Mouse (Mus musculus) heart, embryonic 14.5 days (tissue): ENCODE results near the gene Sucla2. TPM values are rescaled to one million over a fixed set of nuclear protein-coding genes. Genes with fewer than 3 reads are reported as not detected.

Source experiments
- ATAC-seq: fragments of 200-750 bp; cut with Nextera tagmentation; 2 replicates; pipeline ENCODE4 v1.8.0; 2017; ENCODE audit warnings: low read depth, moderate TSS enrichment; ENCODE audit not compliant: insufficient number of reproducible peaks, insufficient read depth, low FRiP score
- H3K27ac ChIP-seq, 2 experiments: fragments of 200-500 bp in 1 of 2; fragments of 300-500 bp in 1 of 2; sonication (generic) in 1 of 2; replicated peaks in 1 of 2; 2 replicates each; pipeline ENCODE4 v1.5.1; 2012 to 2014; ENCODE audit warnings: low read depth in 2 of 2, low read length in 2 of 2, control low read depth in 1 of 2, mild to moderate bottlenecking in 1 of 2, mixed read lengths in 1 of 2; ENCODE audit not compliant: control insufficient read depth in 1 of 2, insufficient read depth in 1 of 2
- H3K27me3 ChIP-seq: fragments of 300-500 bp; sonication (generic); 2 replicates; pipeline ENCODE4 v1.6.1; 2014; ENCODE audit warnings: mild to moderate bottlenecking, low read length, control low read depth; ENCODE audit not compliant: control insufficient read depth, insufficient read depth
- H3K36me3 ChIP-seq: fragments of 300-500 bp; sonication (generic); 2 replicates; pipeline ENCODE4 v1.6.1; 2014; ENCODE audit warnings: mild to moderate bottlenecking, control low read depth, low read length, mixed read lengths; ENCODE audit not compliant: control insufficient read depth, insufficient read depth
- H3K4me1 ChIP-seq, 2 experiments: fragments of 200-500 bp in 1 of 2; fragments of 300-500 bp in 1 of 2; sonication (generic) in 1 of 2; 2 replicates each; pipeline ENCODE4 v1.6.1; 2012 to 2014; ENCODE audit warnings: low read length in 2 of 2, control low read depth in 1 of 2, mixed read lengths in 1 of 2; ENCODE audit not compliant: control insufficient read depth in 2 of 2, insufficient read depth in 2 of 2
- H3K4me2 ChIP-seq: fragments of 300-500 bp; sonication (generic); 2 replicates; pipeline ENCODE4 v1.6.1; 2014; ENCODE audit warnings: mild to moderate bottlenecking, low read length
- H3K4me3 ChIP-seq, 2 experiments: fragments of 200-500 bp in 1 of 2; fragments of 300-500 bp in 1 of 2; sonication (generic) in 1 of 2; 2 replicates each; pipeline ENCODE4 v1.5.1; 2012 to 2014; ENCODE audit warnings: low read length in 2 of 2, mild to moderate bottlenecking in 2 of 2, control low read depth in 1 of 2, low read depth in 1 of 2, moderate library complexity in 1 of 2; ENCODE audit not compliant: control insufficient read depth in 1 of 2, insufficient read depth in 1 of 2
- H3K9ac ChIP-seq: fragments of 300-500 bp; sonication (generic); 2 replicates; pipeline ENCODE4 v1.6.1; 2014; ENCODE audit warnings: mild to moderate bottlenecking, low read length
- H3K9me3 ChIP-seq: fragments of 300-500 bp; sonication (generic); 2 replicates; pipeline ENCODE4 v1.6.1; 2016; ENCODE audit warnings: low read length, control low read depth; ENCODE audit not compliant: control insufficient read depth
- WGBS: fragments of 180-500 bp; shearing (Covaris S2); extraction: QIAGEN DNeasy Blood & Tissue Kit; methylation state at CpG from one replicate; pipeline ENCODE4 v1.1.7; 2014; 5-methylcytosine and 5-hydroxymethylcytosine counted together
- polyA plus RNA-seq: library from polyadenylated mRNA; unstranded; fragments of >200 nt; fragmentation: Nextera tagmentation; extraction: Ambion mirVana; gene quantifications from 2 replicates; pipeline ENCODE4 v1.2.1, GENCODE M21; 2014

Sucla2 gene
- polyA plus RNA-seq, 1 experiment from 2014 or later, result 240 TPM

DNA sequence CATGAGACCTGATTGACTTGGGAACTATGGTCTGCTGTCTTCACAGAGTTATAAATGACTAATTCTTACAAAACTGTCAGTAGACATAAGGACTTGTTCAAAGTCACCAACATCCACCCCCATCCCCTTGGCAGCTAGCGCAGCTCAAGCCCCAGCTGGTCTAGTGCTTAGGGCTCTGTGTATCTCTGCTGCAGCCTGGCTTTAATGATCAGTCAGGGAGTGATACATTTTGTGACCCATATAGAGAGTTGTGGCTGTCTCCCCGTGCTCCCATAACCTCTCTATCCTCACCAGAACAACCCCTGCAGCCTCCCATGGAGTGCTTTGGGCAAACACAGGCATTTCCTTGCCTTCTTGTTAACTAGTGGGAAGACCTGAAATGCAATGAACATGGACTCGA lies 95.8 kb downstream of the Sucla2 start:
- Histone ChIP-seq H3K36me3 (no peaks in the 10 kb centered on the region), H3K4me2 (no peak overlapping the region), H3K9ac (no peak overlapping the region), H3K4me3 (no peak overlapping the region), H3K4me1 (no peaks in the 10 kb centered on the region), H3K27ac (no peak overlapping the region), H3K9me3 (peaks cover 10% of the 10 kb centered on the region; the same call in 1 of the 2 replicates), H3K27me3 (no peaks in the 10 kb centered on the region)
- WGBS, result 71% methylated on average over 3 of the region's 3 CpGs
- no peak for ATAC-seq

DNA sequence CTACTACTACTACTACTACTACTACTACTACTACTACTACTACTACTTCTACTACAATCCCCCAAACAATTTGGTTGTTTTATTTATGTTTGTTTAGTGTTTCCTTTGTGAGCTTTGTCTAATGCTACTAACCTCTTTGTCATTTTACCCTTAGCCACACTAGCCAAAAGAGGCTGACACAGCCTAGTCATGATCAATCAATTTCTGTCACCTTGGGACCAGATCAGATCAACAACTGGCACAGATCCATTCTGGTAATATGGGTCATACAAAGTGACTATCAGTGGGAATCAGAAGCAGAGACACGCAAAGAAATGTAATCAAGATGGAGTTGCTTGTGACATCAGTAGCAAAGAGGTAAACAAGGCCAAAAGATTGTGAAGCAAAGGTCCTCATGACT lies 97.9 kb downstream of the Sucla2 start:
- ATAC-seq, result no peak
- Histone ChIP-seq H3K27me3 (no peaks in the 10 kb centered on the region), H3K4me2 (no peak overlapping the region), H3K4me1 (no peaks in the 10 kb centered on the region), H3K36me3 (no peaks in the 10 kb centered on the region), H3K27ac (no peak overlapping the region), H3K9ac (no peak overlapping the region), H3K4me3 (no peak overlapping the region), H3K9me3 (peaks cover 10% of the 10 kb centered on the region; the same call in 1 of the 2 replicates)
- WGBS, result 61% methylated on average over 1 of the region's 1 CpGs

DNA sequence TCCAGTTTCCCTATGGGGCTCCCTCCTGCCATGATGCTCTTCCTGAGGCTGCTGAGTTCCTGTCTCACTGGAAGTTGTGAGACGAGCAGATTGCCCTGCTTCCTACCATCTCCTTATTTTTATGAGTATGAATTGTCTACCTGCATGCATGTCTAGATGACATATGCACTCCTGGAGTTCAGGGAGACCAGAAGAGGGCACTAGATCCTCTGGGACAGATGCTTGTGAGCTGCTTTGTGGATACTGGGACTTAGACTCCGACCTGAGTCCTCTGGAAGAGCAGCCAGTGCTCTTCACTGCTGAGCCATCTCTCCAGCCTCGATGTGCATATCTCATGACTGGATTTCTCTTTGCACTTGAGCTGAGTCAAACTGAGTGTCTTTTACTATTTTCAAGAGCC lies 100.3 kb downstream of the Sucla2 start:
- Histone ChIP-seq H3K27me3 (no peaks in the 10 kb centered on the region), H3K9me3 (no peaks in the 10 kb centered on the region), H3K4me1 (no peaks in the 10 kb centered on the region), H3K4me2 (no peak overlapping the region), H3K4me3 (no peak overlapping the region), H3K27ac (no peak overlapping the region), H3K36me3 (no peaks in the 10 kb centered on the region), H3K9ac (no peak overlapping the region)
- 61% methylated on average over 3 of the region's 3 CpGs for WGBS
- ATAC-seq, result no peak

DNA sequence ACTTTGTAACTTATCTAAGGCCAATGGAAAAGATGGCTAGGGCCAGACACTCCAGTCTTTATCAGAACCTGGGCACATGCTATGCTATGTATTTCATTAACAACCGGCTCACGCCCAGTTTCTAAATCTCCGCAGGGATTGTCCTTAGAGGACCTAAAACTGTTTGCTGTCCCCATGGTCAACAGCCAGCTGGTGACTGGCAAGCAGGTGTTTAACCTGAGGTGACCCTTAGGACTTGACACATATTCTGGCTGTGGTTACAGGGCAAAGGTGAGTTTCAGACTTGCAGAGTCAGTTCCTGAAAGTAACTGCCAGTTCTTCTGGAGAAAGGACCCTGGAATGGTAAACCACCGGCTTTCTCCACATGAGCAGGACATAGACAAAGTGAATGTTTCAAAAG lies 106.4 kb downstream of the Sucla2 start:
- ATAC-seq, result no peak
- peaks cover 4% of the 10 kb centered on the region; the same call in 1 of the 2 replicates for H3K9me3 ChIP-seq
- no peak overlapping the region for H3K27ac ChIP-seq
- H3K36me3 ChIP-seq, result no peaks in the 10 kb centered on the region
- peaks cover 0 to 2% of the 10 kb centered on the region in 2 experiments; a peak in 1 of 4 replicates for H3K4me1 ChIP-seq
- no peak overlapping the region for H3K4me3 ChIP-seq
- no peak overlapping the region for H3K9ac ChIP-seq
- no peak overlapping the region for H3K4me2 ChIP-seq
- no peaks in the 10 kb centered on the region for H3K27me3 ChIP-seq
- 87% methylated on average over 4 of the region's 4 CpGs for WGBS

DNA sequence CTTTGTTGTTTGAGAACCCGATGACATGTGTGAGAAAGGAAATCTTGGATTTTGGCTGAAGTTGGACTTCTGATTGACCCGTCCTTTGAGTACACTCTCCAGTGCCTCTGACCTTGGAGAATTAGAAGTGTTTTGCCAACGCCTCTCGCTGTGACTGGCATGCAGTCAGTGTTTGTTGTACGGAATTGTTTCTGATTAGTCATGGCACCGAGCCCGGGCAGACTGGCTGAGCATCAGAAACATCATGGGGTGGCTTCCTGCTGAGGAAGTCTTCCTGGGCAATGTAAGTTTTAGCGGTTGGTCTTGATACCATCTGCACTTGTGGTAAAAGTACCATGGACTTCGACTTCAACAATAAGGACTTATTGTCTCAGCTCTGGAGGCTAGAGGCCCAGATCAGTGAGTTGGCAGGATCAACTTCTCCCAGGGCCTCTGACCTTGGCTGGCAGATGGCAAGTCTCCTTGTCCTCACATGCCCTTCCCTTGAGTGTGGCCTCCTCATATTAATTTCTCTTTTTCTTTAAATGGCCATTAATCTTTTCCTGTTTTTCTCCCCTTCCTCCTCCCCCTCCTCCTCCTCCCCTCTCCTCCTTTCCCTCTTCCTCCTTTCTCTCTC lies 107.6 kb downstream of the Sucla2 start:
- H3K9me3 ChIP-seq, result peaks cover 4% of the 10 kb centered on the region; the same call in 1 of the 2 replicates
- no peak overlapping the region for H3K9ac ChIP-seq
- H3K4me3 ChIP-seq, result no peak overlapping the region
- 58% methylated on average over 9 of the region's 9 CpGs for WGBS
- H3K27ac ChIP-seq, result no peak overlapping the region
- no peaks in the 10 kb centered on the region for H3K27me3 ChIP-seq
- peaks cover 0 to 2% of the 10 kb centered on the region in 2 experiments; a peak in 1 of 4 replicates for H3K4me1 ChIP-seq
- ATAC-seq, result no peak
- H3K4me2 ChIP-seq, result no peak overlapping the region
- H3K36me3 ChIP-seq, result no peaks in the 10 kb centered on the region

DNA sequence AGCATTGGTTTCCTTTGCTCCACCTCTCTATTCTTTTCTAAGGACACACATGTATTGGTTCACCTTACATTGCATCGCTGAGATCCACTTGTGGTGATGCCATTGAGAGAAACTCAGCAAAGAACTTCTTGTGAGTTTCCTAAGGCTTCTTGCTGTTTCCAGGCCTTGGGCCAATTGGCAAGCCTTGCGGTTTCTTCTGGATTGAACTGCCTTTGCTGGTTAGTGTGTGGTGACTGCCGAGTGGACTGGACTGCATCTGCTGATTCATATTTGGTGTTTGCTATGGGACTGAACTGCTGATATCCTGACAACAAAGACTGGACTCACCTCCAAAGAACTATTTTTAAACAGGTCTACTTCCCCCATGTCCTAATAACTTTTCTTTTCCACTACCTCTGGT lies 109.2 kb downstream of the Sucla2 start:
- ATAC-seq, result no peak
- Histone ChIP-seq H3K4me2 (no peak overlapping the region), H3K4me3 (no peak overlapping the region), H3K27ac (no peak overlapping the region), H3K9me3 (peaks cover 4% of the 10 kb centered on the region; the same call in 1 of the 2 replicates), H3K9ac (no peak overlapping the region), H3K36me3 (no peaks in the 10 kb centered on the region), H3K27me3 (no peaks in the 10 kb centered on the region), H3K4me1 (peaks cover 0 to 2% of the 10 kb centered on the region in 2 experiments; a peak in 1 of 4 replicates)
- WGBS, result 78% methylated on average over 3 of the region's 3 CpGs

DNA sequence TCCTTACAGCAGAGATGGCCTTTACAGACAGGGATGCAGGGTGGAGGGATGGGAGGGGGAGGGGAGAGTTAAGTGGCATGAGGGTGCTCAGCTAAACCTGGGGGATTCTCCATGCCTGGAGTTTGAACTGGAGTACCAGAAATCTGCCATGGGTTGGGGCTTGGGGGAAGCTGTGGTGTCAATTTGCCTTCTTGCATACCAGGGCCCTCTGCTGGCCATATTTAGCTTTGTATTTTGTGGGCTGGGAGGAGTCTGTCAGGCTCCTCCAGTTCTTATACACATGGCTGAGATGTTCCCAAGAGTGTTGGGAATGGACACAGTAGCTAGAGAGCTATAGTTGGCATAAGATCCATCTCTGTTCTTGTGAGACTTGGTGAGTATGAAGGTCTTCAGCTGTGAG lies 112.3 kb downstream of the Sucla2 start:
- no peaks in the 10 kb centered on the region for H3K36me3 ChIP-seq
- H3K9ac ChIP-seq, result no peak overlapping the region
- no peak overlapping the region for H3K27ac ChIP-seq
- H3K4me1 ChIP-seq, result 0 out of 4 replicates have a peak, but pooled peaks cover 0 to under 1% of the 10 kb centered on the region in 2 experiments
- peaks cover 4% of the 10 kb centered on the region; the same call in 1 of the 2 replicates for H3K9me3 ChIP-seq
- H3K27me3 ChIP-seq, result no peaks in the 10 kb centered on the region
- ATAC-seq, result no peak
- no peak overlapping the region for H3K4me3 ChIP-seq
- no peak overlapping the region for H3K4me2 ChIP-seq
